ENCODE assay signal across 8 mouse cellular contexts in the genomic region with DNA sequence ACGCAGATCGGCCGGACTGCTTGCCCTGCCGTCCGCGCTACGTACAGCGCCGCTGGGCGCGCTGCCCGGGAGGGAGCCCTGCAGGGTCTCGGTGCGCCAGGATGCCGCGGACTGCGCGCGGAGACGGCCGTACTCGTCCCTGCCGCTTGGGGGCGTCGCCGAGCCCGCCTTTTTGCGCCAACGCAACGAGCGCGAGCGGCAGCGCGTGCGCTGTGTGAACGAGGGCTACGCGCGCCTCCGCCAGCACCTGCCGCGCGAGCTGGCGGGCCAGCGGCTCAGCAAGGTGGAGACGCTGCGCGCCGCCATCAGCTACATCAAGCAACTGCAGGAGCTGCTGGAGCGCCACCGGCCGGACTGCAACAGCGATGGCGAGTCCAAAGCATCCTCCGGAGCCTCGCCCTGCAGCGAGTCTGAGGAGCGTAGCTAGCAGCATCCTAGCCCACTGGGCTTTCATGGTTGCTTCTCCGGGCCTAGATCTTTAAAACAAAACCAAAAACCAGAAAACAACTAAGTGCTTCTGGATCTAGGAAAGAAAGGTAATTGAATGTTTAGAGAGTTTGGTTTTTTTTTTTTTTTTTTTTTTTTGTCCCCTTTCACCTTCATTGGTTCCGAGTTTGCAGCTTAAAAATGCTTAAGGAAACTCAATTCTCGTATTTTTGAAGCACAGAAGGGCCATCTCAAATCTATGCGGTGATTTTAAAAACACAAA. TPM values are rescaled to one million over a fixed set of nuclear protein-coding genes. Genes with fewer than 3 reads are reported as not detected.
DNase-seq lines count a peak whose midpoint lies in the region; ATAC-seq and TF ChIP-seq lines count a peak whose summit lies in the region.

No protein-coding gene starts in this region.

- WGBS in hindbrain, embryonic 10.5 days, result under 1% methylated on average over 63 of the region's 63 CpGs
- 1% methylated on average over 63 of the region's 63 CpGs for WGBS in lung, embryonic 14.5 days
- WGBS in thymus, adult 2 months, result 1% methylated on average over 63 of the region's 63 CpGs

- peak overlapping the region; percentile 96 for H3K4me2 ChIP-seq in lung, embryonic 14.5 days

- no peak for TF ChIP-seq POLR2A in bone marrow macrophage, adult 2 months (IDR thresholded peaks at IDR 0.05; ENCODE audit: borderline replicate concordance, low read depth, low read length)
- no peak for TF ChIP-seq POLR2A in embryonic fibroblast, embryonic 13.5 days (IDR thresholded peaks at IDR 0.05; ENCODE audit: low read depth, low read length)
- no peak for TF ChIP-seq POLR2A in thymus, adult 2 months (IDR thresholded peaks at IDR 0.05; ENCODE audit: control insufficient read depth, extremely low read depth, insufficient read depth, low read length, poor library complexity)

- H3K36me3 ChIP-seq in hindbrain, embryonic 10.5 days, result no peaks in the 10 kb centered on the region
- no peaks in the 10 kb centered on the region for H3K36me3 ChIP-seq in lung, embryonic 14.5 days (ENCODE audit: insufficient read depth)
- H3K36me3 ChIP-seq in thymus, adult 2 months (ENCODE audit: control insufficient read depth, insufficient read depth, low read length), result no peaks in the 10 kb centered on the region

- no peak overlapping the region for H3K27ac ChIP-seq in bone marrow macrophage, adult 2 months (ENCODE audit: insufficient read depth, low read depth, low read length)
- no peak overlapping the region for H3K27ac ChIP-seq in embryonic fibroblast, embryonic 13.5 days (ENCODE audit: insufficient read depth, low read length)
- H3K27ac ChIP-seq in hindbrain, embryonic 10.5 days, result peak overlapping the region; percentile 79
- no peak overlapping the region for H3K27ac ChIP-seq in lung, embryonic 14.5 days (ENCODE audit: low read depth)
- no peak overlapping the region for H3K27ac ChIP-seq in thymus, adult 2 months (ENCODE audit: control insufficient read depth, insufficient read depth, low read length)

- H3K4me3 ChIP-seq in bone marrow macrophage, adult 2 months (ENCODE audit: insufficient read depth, low read length), result peak overlapping the region; percentile 62
- peak overlapping the region; percentile 41 for H3K4me3 ChIP-seq in embryonic fibroblast, embryonic 13.5 days (ENCODE audit: insufficient read depth, low read length)
- H3K4me3 ChIP-seq in hindbrain, embryonic 10.5 days, result peak overlapping the region; percentile 63
- peak overlapping the region; percentile 47 for H3K4me3 ChIP-seq in lung, embryonic 14.5 days (ENCODE audit: low read depth, low read length)
- peak overlapping the region; percentile 41 for H3K4me3 ChIP-seq in thymus, adult 2 months (ENCODE audit: control insufficient read depth, insufficient read depth, low read length)

- TF ChIP-seq CTCF in bone marrow macrophage, adult 2 months (IDR thresholded peaks at IDR 0.05; ENCODE audit: low read depth, low read length), result peak; percentile 42
- TF ChIP-seq CTCF in embryonic fibroblast, embryonic 13.5 days (IDR thresholded peaks at IDR 0.05; ENCODE audit: borderline replicate concordance, insufficient read depth, low read length), result peak; percentile 38; the same call in 1 of the 2 replicates
- peak; percentile 41; the same call in 1 of the 2 replicates for TF ChIP-seq CTCF in lung, embryonic 14.5 days (IDR thresholded peaks at IDR 0.05; ENCODE audit: low read depth)
- peak; percentile 79 for TF ChIP-seq CTCF in thymus, adult 2 months (IDR thresholded peaks at IDR 0.05; ENCODE audit: borderline replicate concordance, control insufficient read depth, extremely low read depth, insufficient read depth, low read length, poor library complexity)

- no peaks in the 10 kb centered on the region for H3K9me3 ChIP-seq in hindbrain, embryonic 10.5 days
- no peaks in the 10 kb centered on the region for H3K9me3 ChIP-seq in lung, embryonic 14.5 days (ENCODE audit: low read depth, low read length)

- peak; percentile 91 for DNase-seq in CD4-positive, CD25-positive, alpha-beta regulatory T cell, adult 2 months (ENCODE audit: low read depth, low spot score)
- peak; percentile 83 for DNase-seq in hindbrain, embryonic 10.5 days (ENCODE audit: low spot score)
- DNase-seq in layer of hippocampus, adult 9-10 months (ENCODE audit: low spot score), result peak; percentile 36
- peak; percentile 78 for DNase-seq in lung, embryonic 14.5 days
- DNase-seq in ovary, adult 18-20 months (ENCODE audit: low spot score), result peak; percentile 52
- DNase-seq in thymus, adult 2 months, result peak; percentile 75

- peaks cover 6% of the 10 kb centered on the region for H3K4me1 ChIP-seq in bone marrow macrophage, adult 2 months (ENCODE audit: control insufficient read depth, insufficient read depth, low read length)
- peaks cover 2% of the 10 kb centered on the region; the same call in 1 of the 2 replicates for H3K4me1 ChIP-seq in embryonic fibroblast, embryonic 13.5 days (ENCODE audit: control insufficient read depth, insufficient read depth, low read length)
- H3K4me1 ChIP-seq in hindbrain, embryonic 10.5 days (replicated peaks), result peaks cover 23% of the 10 kb centered on the region
- no peaks in the 10 kb centered on the region for H3K4me1 ChIP-seq in lung, embryonic 14.5 days (ENCODE audit: insufficient read depth)
- H3K4me1 ChIP-seq in thymus, adult 2 months (replicated peaks; ENCODE audit: control insufficient read depth, insufficient read depth, low read length), result peaks cover 8% of the 10 kb centered on the region

- peaks cover 31% of the 10 kb centered on the region for H3K27me3 ChIP-seq in hindbrain, embryonic 10.5 days (ENCODE audit: insufficient read depth, poor library complexity, severe bottlenecking)
- H3K27me3 ChIP-seq in lung, embryonic 14.5 days (ENCODE audit: insufficient read depth, low read length), result peaks cover 20% of the 10 kb centered on the region
- H3K27me3 ChIP-seq in thymus, adult 2 months (ENCODE audit: control insufficient read depth, insufficient read depth, low read length), result no peaks in the 10 kb centered on the region

- peak overlapping the region; percentile 41 for H3K9ac ChIP-seq in lung, embryonic 14.5 days

- peak; percentile 85 for ATAC-seq in lung, embryonic 14.5 days (ENCODE audit: insufficient read depth)

RNA-seq across cellular contexts. Expression of a gene that starts 1.2 kb away (rescaled TPM):
- polyA plus RNA-seq in bone marrow macrophage, adult 2 months (2012; ENCODE audit: insufficient read depth, insufficient read length, missing spikeins), result not detected in 2 replicates
- not detected in 2 replicates for polyA plus RNA-seq in embryonic fibroblast, embryonic 13.5 days (2011; ENCODE audit: insufficient read length, low read depth, missing spikeins)
- polyA plus RNA-seq in hindbrain, embryonic 10.5 days (2016; fragmentation: Nextera tagmentation; extraction: Ambion mirVana), result 0.31 and 0.39 TPM in 2 replicates
- 0.17 and 0.88 TPM in 2 replicates for polyA plus RNA-seq in lung, embryonic 14.5 days (2014; fragmentation: Nextera tagmentation; extraction: Ambion mirVana)
- polyA plus RNA-seq in thymus, adult 2 months (2012; rRNA removed), result not detected in 2 replicates

RNA-seq across cellular contexts. Expression of a gene that starts 11.7 kb away (rescaled TPM):
- 13.9 and 14.2 TPM in 2 replicates for polyA plus RNA-seq in bone marrow macrophage, adult 2 months (2012; ENCODE audit: insufficient read depth, insufficient read length, missing spikeins)
- polyA plus RNA-seq in embryonic fibroblast, embryonic 13.5 days (2011; ENCODE audit: insufficient read length, low read depth, missing spikeins), result 34.2 and 34.8 TPM in 2 replicates
- polyA plus RNA-seq in hindbrain, embryonic 10.5 days (2016; fragmentation: Nextera tagmentation; extraction: Ambion mirVana), result 26.1 and 30.3 TPM in 2 replicates
- polyA plus RNA-seq in lung, embryonic 14.5 days (2014; fragmentation: Nextera tagmentation; extraction: Ambion mirVana), result 25.0 and 25.6 TPM in 2 replicates
- polyA plus RNA-seq in thymus, adult 2 months (2012; rRNA removed), result 48.2 and 49.9 TPM in 2 replicates

RNA-seq across cellular contexts. Expression of a gene that starts 29.0 kb away (rescaled TPM):
- polyA plus RNA-seq in bone marrow macrophage, adult 2 months (2012; ENCODE audit: insufficient read depth, insufficient read length, missing spikeins), result 65.4 and 73.0 TPM in 2 replicates
- polyA plus RNA-seq in embryonic fibroblast, embryonic 13.5 days (2011; ENCODE audit: insufficient read length, low read depth, missing spikeins), result 110 and 115 TPM in 2 replicates
- 192 and 211 TPM in 2 replicates for polyA plus RNA-seq in hindbrain, embryonic 10.5 days (2016; fragmentation: Nextera tagmentation; extraction: Ambion mirVana)
- polyA plus RNA-seq in lung, embryonic 14.5 days (2014; fragmentation: Nextera tagmentation; extraction: Ambion mirVana), result 178 and 186 TPM in 2 replicates
- 58.1 and 59.4 TPM in 2 replicates for polyA plus RNA-seq in thymus, adult 2 months (2012; rRNA removed)

Comparison
In these comparisons a context has a peak if more than half of its experiments do, and no peak if none do; other contexts are left out.
1. DNase-seq: peak in every context shown above with its lines; median percentile 91 in CD4-positive, CD25-positive, alpha-beta regulatory T cell, adult 2 months; 83 in hindbrain, embryonic 10.5 days; 78 in lung, embryonic 14.5 days; 75 in thymus, adult 2 months; 52 in ovary, adult 18-20 months; 36 in layer of hippocampus, adult 9-10 months.